Mouse (Mus musculus): ENCODE data around the gene Ephx3. TPM values are rescaled to one million over a fixed set of nuclear protein-coding genes. Genes with fewer than 3 reads are reported as not detected.
"Not testable (repeated sequence)": the region's sequence is repeated elsewhere in the genome, so short reads cannot be mapped to it uniquely, and the experiment has no call there.

Ephx3 gene
- polyA plus RNA-seq (2014; fragmentation: Nextera tagmentation; extraction: Ambion mirVana) = 0.33 and 0.46 TPM in 2 replicates

DNA sequence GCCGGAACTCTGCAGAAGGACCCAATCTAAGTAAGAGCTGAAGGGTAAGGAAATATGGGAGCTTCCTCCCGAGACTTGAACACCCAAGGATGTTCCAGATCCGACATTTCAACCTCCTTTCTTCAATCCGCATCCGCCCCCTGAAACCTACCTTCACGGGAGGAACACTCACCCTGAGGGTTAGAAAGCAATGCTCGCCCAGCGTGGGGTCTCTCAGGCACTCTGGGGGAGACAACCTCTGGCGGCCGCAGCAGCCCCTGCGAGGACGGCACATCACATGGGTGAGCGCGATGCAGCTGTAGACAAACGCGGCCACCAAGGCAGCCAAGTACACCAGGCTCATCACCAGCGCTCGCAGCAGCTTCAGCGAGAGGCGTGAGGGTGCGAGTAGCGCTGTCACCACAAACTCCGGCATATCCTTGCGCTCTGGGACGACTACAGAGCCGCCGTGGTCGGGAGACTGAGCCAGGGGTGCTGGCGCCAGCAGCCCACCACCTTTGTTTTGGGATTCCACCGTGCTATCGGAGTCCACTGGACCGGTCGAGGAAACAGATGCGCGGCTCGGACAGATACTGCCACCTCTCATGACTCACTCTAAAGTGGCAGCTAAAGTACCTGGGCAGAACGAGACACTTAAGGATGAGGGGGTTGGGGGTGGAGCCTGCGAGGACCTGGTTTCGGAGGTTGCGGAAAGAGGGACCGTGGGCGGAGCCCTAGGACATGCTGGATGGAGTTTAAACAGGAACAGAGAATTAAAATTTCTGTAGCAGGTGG, at the start of gene Ephx3:
Ephx3 (minus strand) TSS at position 687 of the 774 bp plus-strand sequence.
- peak within 1 kb of the TSS; percentile 33 for H3K4me3 ChIP-seq (ENCODE audit: low read depth, low read length)
- H3K27ac ChIP-seq (ENCODE audit: low read depth, low read length) = no peak within 1 kb of the TSS
- peak within 1 kb of the TSS; percentile 84 for H3K4me2 ChIP-seq (ENCODE audit: low read depth, low read length)
- WGBS = 5% methylated on average over 42 of the region's 42 CpGs
- ATAC-seq (ENCODE audit: low read depth) = peak; percentile 69; the same call in 1 of the 2 replicates
- H3K36me3 ChIP-seq (ENCODE audit: control insufficient read depth, insufficient read depth, low read length) = no peaks in the 10 kb centered on the region
- no peaks in the 10 kb centered on the region for H3K9me3 ChIP-seq (ENCODE audit: control insufficient read depth, low read length)
- H3K9ac ChIP-seq (replicated peaks; ENCODE audit: low read depth, low read length) = peak within 1 kb of the TSS; percentile 42; the same call in 1 of the 2 replicates
- H3K27me3 ChIP-seq (ENCODE audit: control insufficient read depth, insufficient read depth, low read length) = no peaks in the 10 kb centered on the region
- 0 out of 2 replicates have a peak, but pooled peaks cover 7% of the 10 kb centered on the region for H3K4me1 ChIP-seq (ENCODE audit: control insufficient read depth, insufficient read depth, low read length)

GRCm38 (mm10) chr17:32238589-32238988, 49.2 kb upstream of the Ephx3 start:
- Histone ChIP-seq H3K27me3 (ENCODE audit: control insufficient read depth, insufficient read depth, low read length) (no peaks in the 10 kb centered on the region), H3K27ac (ENCODE audit: low read depth, low read length) (no peak overlapping the region), H3K36me3 (ENCODE audit: control insufficient read depth, insufficient read depth, low read length) (no peaks in the 10 kb centered on the region), H3K4me2 (ENCODE audit: low read depth, low read length) (no peak overlapping the region), H3K4me3 (ENCODE audit: low read depth, low read length) (no peak overlapping the region), H3K9me3 (ENCODE audit: control insufficient read depth, low read length) (no peaks in the 10 kb centered on the region), H3K4me1 (ENCODE audit: control insufficient read depth, insufficient read depth, low read length) (peaks cover 6% of the 10 kb centered on the region; the same call in 1 of the 2 replicates), H3K9ac (replicated peaks; ENCODE audit: low read depth, low read length) (no peak overlapping the region)
- ATAC-seq (ENCODE audit: low read depth) = no peak
- 97% methylated on average over 1 of the region's 1 CpGs for WGBS

- Histone ChIP-seq H3K9ac (replicated peaks; ENCODE audit: low read depth, low read length) (no peak overlapping the region), H3K4me3 (ENCODE audit: low read depth, low read length) (no peak overlapping the region), H3K36me3 (ENCODE audit: control insufficient read depth, insufficient read depth, low read length) (no peaks in the 10 kb centered on the region), H3K27ac (ENCODE audit: low read depth, low read length) (peak overlapping the region; percentile 50; the same call in 1 of the 2 replicates), H3K27me3 (ENCODE audit: control insufficient read depth, insufficient read depth, low read length) (no peaks in the 10 kb centered on the region), H3K4me1 (ENCODE audit: control insufficient read depth, insufficient read depth, low read length) (peaks cover 6% of the 10 kb centered on the region; the same call in 1 of the 2 replicates), H3K9me3 (ENCODE audit: control insufficient read depth, low read length) (no peaks in the 10 kb centered on the region), H3K4me2 (ENCODE audit: low read depth, low read length) (no peak overlapping the region)
- WGBS = 50% methylated on average over 5 of the region's 5 CpGs
- peak; percentile 77; the same call in 1 of the 2 replicates for ATAC-seq (ENCODE audit: low read depth)
These were observed 46.3 kb upstream of the Ephx3 start for GRCm38 (mm10) chr17:32235534-32236191.

- no peak for ATAC-seq (ENCODE audit: low read depth)
- Histone ChIP-seq H3K27me3 (ENCODE audit: control insufficient read depth, insufficient read depth, low read length) (no peaks in the 10 kb centered on the region), H3K9me3 (ENCODE audit: control insufficient read depth, low read length) (no peaks in the 10 kb centered on the region), H3K36me3 (ENCODE audit: control insufficient read depth, insufficient read depth, low read length) (peaks cover 5% of the 10 kb centered on the region; the same call in 1 of the 2 replicates), H3K4me3 (ENCODE audit: low read depth, low read length) (no peak overlapping the region), H3K9ac (replicated peaks; ENCODE audit: low read depth, low read length) (no peak overlapping the region), H3K27ac (ENCODE audit: low read depth, low read length) (no peak overlapping the region), H3K4me2 (ENCODE audit: low read depth, low read length) (no peak overlapping the region), H3K4me1 (ENCODE audit: control insufficient read depth, insufficient read depth, low read length) (peaks cover 6% of the 10 kb centered on the region; the same call in 1 of the 2 replicates)
These were observed 43.8 kb upstream of the Ephx3 start for GRCm38 (mm10) chr17:32233174-32233573.

DNA sequence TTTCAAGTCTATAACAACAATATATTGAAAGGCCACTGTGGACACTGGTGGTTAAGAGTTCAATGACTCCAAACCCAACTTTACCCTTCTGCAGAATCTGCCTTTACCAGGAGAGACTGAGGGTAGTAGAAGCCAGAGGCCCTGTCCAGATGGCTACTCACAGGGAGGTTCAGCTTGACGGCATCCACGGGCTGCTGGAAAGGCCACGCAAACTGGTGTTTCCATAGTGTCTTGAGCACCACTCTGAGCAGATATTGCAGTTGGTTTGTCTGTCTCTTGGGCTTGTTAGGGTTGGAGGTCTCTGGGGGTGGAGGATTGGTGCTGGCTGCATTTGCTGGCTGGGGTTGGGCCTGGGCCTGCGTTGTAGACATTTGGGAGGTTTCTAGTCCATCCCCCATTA, 39.9 kb upstream of the Ephx3 start:
- H3K36me3 ChIP-seq (ENCODE audit: control insufficient read depth, insufficient read depth, low read length) = peaks cover 18% of the 10 kb centered on the region; the same call in 1 of the 2 replicates
- WGBS = 94% methylated on average over 4 of the region's 4 CpGs
- no peaks in the 10 kb centered on the region for H3K4me1 ChIP-seq (ENCODE audit: control insufficient read depth, insufficient read depth, low read length)
- H3K27ac ChIP-seq (ENCODE audit: low read depth, low read length) = no peak overlapping the region
- H3K4me3 ChIP-seq (ENCODE audit: low read depth, low read length) = no peak overlapping the region
- H3K9me3 ChIP-seq (ENCODE audit: control insufficient read depth, low read length) = no peaks in the 10 kb centered on the region
- H3K9ac ChIP-seq (replicated peaks; ENCODE audit: low read depth, low read length) = no peak overlapping the region
- no peaks in the 10 kb centered on the region for H3K27me3 ChIP-seq (ENCODE audit: control insufficient read depth, insufficient read depth, low read length)
- H3K4me2 ChIP-seq (ENCODE audit: low read depth, low read length) = no peak overlapping the region
- no peak for ATAC-seq (ENCODE audit: low read depth)

DNA sequence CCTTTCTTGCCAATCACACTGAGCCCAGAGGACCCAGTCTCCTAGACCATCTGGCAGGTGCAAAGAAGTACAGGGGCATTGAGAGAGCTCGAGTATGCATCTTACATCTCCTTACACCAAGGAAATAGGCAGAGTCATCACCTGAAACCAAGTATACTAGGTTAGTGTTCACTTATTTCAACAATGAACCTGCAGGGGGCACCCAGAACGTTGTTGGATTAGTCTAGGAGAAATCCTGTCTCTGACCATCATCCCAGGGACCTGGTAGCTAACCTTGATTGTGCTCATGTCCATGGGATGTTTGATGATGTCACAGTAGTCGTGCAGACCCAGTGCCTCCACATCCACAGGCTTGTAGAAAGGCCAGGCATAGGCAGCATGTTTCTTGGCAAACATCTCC, 31.5 kb upstream of the Ephx3 start:
- no peak for ATAC-seq (ENCODE audit: low read depth)
- peaks cover 61% of the 10 kb centered on the region for H3K36me3 ChIP-seq (ENCODE audit: control insufficient read depth, insufficient read depth, low read length)
- H3K9ac ChIP-seq (replicated peaks; ENCODE audit: low read depth, low read length) = no peak overlapping the region
- H3K4me1 ChIP-seq (ENCODE audit: control insufficient read depth, insufficient read depth, low read length) = no peaks in the 10 kb centered on the region
- no peaks in the 10 kb centered on the region for H3K9me3 ChIP-seq (ENCODE audit: control insufficient read depth, low read length)
- no peak overlapping the region for H3K4me2 ChIP-seq (ENCODE audit: low read depth, low read length)
- no peak overlapping the region for H3K4me3 ChIP-seq (ENCODE audit: low read depth, low read length)
- H3K27ac ChIP-seq (ENCODE audit: low read depth, low read length) = no peak overlapping the region
- no peaks in the 10 kb centered on the region for H3K27me3 ChIP-seq (ENCODE audit: control insufficient read depth, insufficient read depth, low read length)
- 75% methylated on average over 3 of the region's 3 CpGs for WGBS

DNA sequence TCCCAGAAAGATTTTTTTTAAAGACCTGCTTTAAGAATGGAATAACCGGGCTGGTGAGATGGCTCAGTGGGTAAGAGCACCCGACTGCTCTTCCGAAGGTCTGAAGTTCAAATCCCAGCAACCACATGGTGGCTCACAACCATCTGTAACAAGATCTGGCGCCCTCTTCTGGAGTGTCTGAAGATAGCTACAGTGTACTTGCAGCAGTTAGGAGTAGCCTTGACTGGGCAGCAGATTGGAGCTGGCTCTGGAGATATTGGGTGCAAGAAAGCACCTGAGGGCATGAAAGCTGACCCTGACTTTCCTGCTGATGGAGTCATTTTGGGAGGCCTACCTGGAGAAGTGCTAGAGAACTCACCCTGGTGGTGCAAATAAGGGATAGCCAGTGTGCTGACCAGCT, 26.2 kb upstream of the Ephx3 start:
- H3K9me3 ChIP-seq (ENCODE audit: control insufficient read depth, low read length); H3K27ac ChIP-seq (ENCODE audit: low read depth, low read length); ATAC-seq (ENCODE audit: low read depth); H3K27me3 ChIP-seq (ENCODE audit: control insufficient read depth, insufficient read depth, low read length); H3K4me1 ChIP-seq (ENCODE audit: control insufficient read depth, insufficient read depth, low read length); H3K4me3 ChIP-seq (ENCODE audit: low read depth, low read length); H3K4me2 ChIP-seq (ENCODE audit: low read depth, low read length); H3K9ac ChIP-seq (replicated peaks; ENCODE audit: low read depth, low read length): not testable (repeated sequence)
- peaks cover 66% of the 10 kb centered on the region for H3K36me3 ChIP-seq (ENCODE audit: control insufficient read depth, insufficient read depth, low read length)
- 78% methylated on average over 4 of the region's 4 CpGs for WGBS

DNA sequence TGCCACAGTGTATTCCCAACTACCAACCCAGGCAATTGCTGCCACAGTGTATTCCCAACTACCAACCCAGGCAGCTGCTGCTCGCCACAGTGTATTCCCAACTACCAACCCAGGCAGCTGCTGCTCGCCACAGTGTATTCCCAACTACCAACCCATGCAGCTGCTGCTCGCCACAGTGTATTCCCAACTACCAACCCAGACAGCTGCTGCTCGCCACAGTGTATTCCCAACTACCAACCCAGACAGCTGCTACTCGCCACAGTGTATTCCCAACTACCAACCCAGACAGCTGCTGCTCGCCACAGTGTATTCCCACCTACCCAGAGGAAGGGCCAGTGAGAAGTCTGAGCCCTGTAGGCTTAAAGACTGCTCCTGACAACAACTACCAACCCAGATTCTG, 22.2 kb upstream of the Ephx3 start:
- not testable (repeated sequence) for H3K4me3 ChIP-seq (ENCODE audit: low read depth, low read length); H3K27me3 ChIP-seq (ENCODE audit: control insufficient read depth, insufficient read depth, low read length); H3K4me1 ChIP-seq (ENCODE audit: control insufficient read depth, insufficient read depth, low read length); H3K9me3 ChIP-seq (ENCODE audit: control insufficient read depth, low read length); H3K27ac ChIP-seq (ENCODE audit: low read depth, low read length); ATAC-seq (ENCODE audit: low read depth); H3K9ac ChIP-seq (replicated peaks; ENCODE audit: low read depth, low read length); H3K4me2 ChIP-seq (ENCODE audit: low read depth, low read length)
- H3K36me3 ChIP-seq (ENCODE audit: control insufficient read depth, insufficient read depth, low read length) = peaks cover 74% of the 10 kb centered on the region
- 91% methylated on average over 6 of the region's 6 CpGs for WGBS

DNA sequence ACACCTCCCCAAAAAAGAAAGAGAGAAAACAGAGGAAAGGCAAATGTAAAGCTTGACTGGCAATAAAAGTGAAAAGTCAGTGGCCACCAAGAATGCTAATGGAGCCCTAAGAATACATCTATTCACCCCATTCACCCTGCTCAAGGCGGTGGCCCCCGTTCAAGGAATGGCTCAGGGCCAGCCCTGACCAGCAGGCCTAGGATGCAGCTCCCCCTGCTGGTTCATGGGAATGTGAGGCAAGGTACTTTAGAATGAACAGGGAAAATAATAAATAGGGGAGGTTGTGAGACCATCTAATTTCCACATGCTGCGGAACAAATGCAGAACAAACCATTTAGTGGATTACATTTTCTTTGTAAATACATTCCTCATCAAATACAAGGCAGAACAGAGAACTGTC, 20.4 kb upstream of the Ephx3 start:
- Histone ChIP-seq H3K4me3 (ENCODE audit: low read depth, low read length) (no peak overlapping the region), H3K27me3 (ENCODE audit: control insufficient read depth, insufficient read depth, low read length) (no peaks in the 10 kb centered on the region), H3K9ac (replicated peaks; ENCODE audit: low read depth, low read length) (no peak overlapping the region), H3K36me3 (ENCODE audit: control insufficient read depth, insufficient read depth, low read length) (peaks cover 73% of the 10 kb centered on the region), H3K9me3 (ENCODE audit: control insufficient read depth, low read length) (no peaks in the 10 kb centered on the region), H3K4me2 (ENCODE audit: low read depth, low read length) (no peak overlapping the region), H3K4me1 (ENCODE audit: control insufficient read depth, insufficient read depth, low read length) (no peaks in the 10 kb centered on the region), H3K27ac (ENCODE audit: low read depth, low read length) (0 out of 2 replicates have a peak overlapping the region, but pooled peaks have one; percentile 39)
- WGBS = 28% methylated on average over 3 of the region's 3 CpGs
- peak; percentile 71; the same call in 1 of the 2 replicates for ATAC-seq (ENCODE audit: low read depth)

Data from neural tube, embryonic 14.5 days (tissue).